Mouse (Mus musculus): Measurements from ENCODE around the gene Prmt7.

DNA sequence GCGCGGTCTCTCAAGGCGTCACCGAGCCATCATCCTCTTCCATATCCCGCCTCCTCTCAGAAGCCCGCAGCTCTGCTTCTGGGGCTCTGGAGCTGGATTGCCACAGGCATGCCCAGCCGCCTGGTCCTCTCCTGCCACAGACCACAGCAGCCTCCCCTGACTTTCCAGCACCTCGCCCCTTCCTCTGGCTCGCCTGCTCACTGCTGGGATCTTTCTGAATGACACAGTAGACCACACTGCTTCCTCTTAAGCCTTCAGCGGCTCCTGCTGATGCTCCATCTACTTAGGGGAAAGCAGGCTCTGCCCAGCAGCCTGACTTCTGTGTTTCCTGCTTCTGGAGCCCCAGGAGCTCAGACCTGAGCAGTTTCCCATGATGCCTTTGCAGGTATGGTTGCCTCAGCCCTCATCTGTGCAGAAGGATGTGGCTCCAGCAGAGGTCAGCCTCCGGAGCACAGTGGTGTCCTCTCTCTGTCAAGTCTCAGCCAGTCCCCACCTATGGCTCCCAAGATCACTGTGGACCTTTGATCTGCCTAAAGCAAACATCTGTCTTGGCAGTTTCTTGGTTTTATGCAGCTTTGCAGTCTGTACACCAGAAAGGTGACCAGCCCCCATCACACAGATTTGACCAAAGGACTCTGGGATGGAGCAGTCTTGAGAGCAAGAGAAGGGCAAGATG is 67.8 kb downstream of the Prmt7 start:
- TF ChIP-seq CTCF (IDR thresholded peaks at IDR 0.05; ENCODE audit: extremely low read depth, insufficient read depth, low read length) (no peak), POLR2A (IDR thresholded peaks at IDR 0.05; ENCODE audit: extremely low read depth, insufficient read depth, low read length) (no peak)

Data from cortical plate, adult 2 months (tissue).